ENCODE assay signal across 15 mouse cellular contexts in genomic region chr17:68096982-68097381, GRCm38 (mm10).
"Had no signal": no experiment of that assay in that cellular context is flagged by ENCODE, and none has a peak within 500 bp of the region (broad histone marks: within the 10 kb centered on the region; RNA-seq: fewer than 3 reads in every experiment).

No protein-coding gene starts in this region.

- H3K27me3 ChIP-seq: neural tube, embryonic 13.5 days; neural tube, embryonic 15.5 days; stomach, embryonic 15.5 days had no signal

- H3K4me1 ChIP-seq: neural tube, embryonic 13.5 days; neural tube, embryonic 15.5 days; stomach, embryonic 15.5 days had no signal

- H3K27ac ChIP-seq: neural tube, embryonic 13.5 days; neural tube, embryonic 15.5 days; stomach, embryonic 15.5 days; stomach, postnatal 0 days had no signal

- H3K36me3 ChIP-seq: neural tube, embryonic 13.5 days; neural tube, embryonic 15.5 days; stomach, embryonic 15.5 days had no signal

- H3K4me3 ChIP-seq: neural tube, embryonic 13.5 days; neural tube, embryonic 15.5 days; stomach, embryonic 15.5 days had no signal

- DNase-seq: retina, postnatal 1 day; right cerebral cortex, adult 18-20 months; right cerebral cortex, postnatal 14 days; right cerebral cortex, postnatal 4 days; spleen, adult 18-20 months; thymus, adult 18-20 months; thymus, adult 2 months; thymus, postnatal 14 days; thymus, postnatal 25 days; thymus, postnatal 36 days; thymus, postnatal 4 days had no signal

- H3K9me3 ChIP-seq: neural tube, embryonic 13.5 days; neural tube, embryonic 15.5 days; stomach, embryonic 15.5 days had no signal
